Comparison of ENCODE assay signal across 23 mouse cellular contexts in genomic region chr19:47029796-47030195, GRCm38 (mm10). TPM values are rescaled to one million over a fixed set of nuclear protein-coding genes. Genes with fewer than 3 reads are reported as not detected.
A peak's percentile ranks its signal among the peaks of the same experiment; 100 is the strongest.
DNase-seq lines count a peak whose midpoint lies in the region; ATAC-seq and TF ChIP-seq lines count a peak whose summit lies in the region.
"Had no signal": no experiment of that assay in that cellular context is flagged by ENCODE, and none has a peak within 500 bp of the region (broad histone marks: within the 10 kb centered on the region; RNA-seq: fewer than 3 reads in every experiment).

No protein-coding gene starts in this region.

- no peak for TF ChIP-seq CTCF in intestine, postnatal 0 days (IDR thresholded peaks at IDR 0.05; ENCODE audit: low read depth)

- no peak for DNase-seq in forebrain, embryonic 11.5 days (ENCODE audit: low spot score)
- DNase-seq in midbrain, embryonic 14.5 days: peak; percentile 57
- peak; percentile 52 for DNase-seq in retina, embryonic 14.5 days (ENCODE audit: low spot score)
- DNase-seq in ovary, postnatal 14 days (ENCODE audit: low spot score): no peak
- DNase-seq in lung, postnatal 14 days: no peak
- DNase-seq: adrenal gland, postnatal 10 days; cerebellum, adult 11 months; cerebellum, postnatal 14 days; embryo, embryonic 11 days; gastrocnemius, postnatal 36 days; heart, postnatal 4 days; lung, postnatal 10 days; right cerebral cortex, postnatal 14 days; thymus, adult 2 months had no signal

- H3K9me3 ChIP-seq in forebrain, embryonic 12.5 days: no peaks in the 10 kb centered on the region
- H3K9me3 ChIP-seq in forebrain, embryonic 11.5 days (ENCODE audit: control insufficient read depth, low read length): no peaks in the 10 kb centered on the region
- H3K9me3 ChIP-seq in hindbrain, embryonic 15.5 days: no peaks in the 10 kb centered on the region
- no peaks in the 10 kb centered on the region for H3K9me3 ChIP-seq in midbrain, embryonic 14.5 days (ENCODE audit: control insufficient read depth, low read length)
- no peaks in the 10 kb centered on the region for H3K9me3 ChIP-seq in intestine, postnatal 0 days (ENCODE audit: control insufficient read depth)
- H3K9me3 ChIP-seq: heart, embryonic 15.5 days had no signal

- no peaks in the 10 kb centered on the region for H3K27me3 ChIP-seq in forebrain, embryonic 12.5 days
- H3K27me3 ChIP-seq in forebrain, embryonic 11.5 days (ENCODE audit: control insufficient read depth, insufficient read depth, low read length): no peaks in the 10 kb centered on the region
- no peaks in the 10 kb centered on the region for H3K27me3 ChIP-seq in hindbrain, embryonic 15.5 days
- H3K27me3 ChIP-seq in midbrain, embryonic 14.5 days (ENCODE audit: control insufficient read depth, insufficient read depth, low read length): no peaks in the 10 kb centered on the region
- H3K27me3 ChIP-seq in intestine, postnatal 0 days (replicated peaks; ENCODE audit: control insufficient read depth, insufficient read depth, low read length): no peaks in the 10 kb centered on the region
- H3K27me3 ChIP-seq: heart, embryonic 15.5 days had no signal

- 73% methylated on average over 9 of the region's 9 CpGs for WGBS in forebrain, embryonic 12.5 days
- 81% methylated on average over 9 of the region's 9 CpGs for WGBS in forebrain, embryonic 11.5 days
- 46% methylated on average over 9 of the region's 9 CpGs for WGBS in hindbrain, embryonic 15.5 days
- WGBS in midbrain, embryonic 14.5 days: 44% methylated on average over 9 of the region's 9 CpGs
- 75% methylated on average over 9 of the region's 9 CpGs for WGBS in intestine, postnatal 0 days

- H3K4me3 ChIP-seq in forebrain, embryonic 12.5 days (replicated peaks): no peak overlapping the region
- H3K4me3 ChIP-seq in forebrain, embryonic 11.5 days (ENCODE audit: low read depth, low read length): no peak overlapping the region
- H3K4me3 ChIP-seq in hindbrain, embryonic 15.5 days: no peak overlapping the region
- no peak overlapping the region for H3K4me3 ChIP-seq in midbrain, embryonic 14.5 days (replicated peaks; ENCODE audit: low read depth, low read length)
- H3K4me3 ChIP-seq in intestine, postnatal 0 days (ENCODE audit: low read depth, low read length): no peak overlapping the region
- H3K4me3 ChIP-seq: heart, embryonic 15.5 days; megakaryocyte, embryonic 14.5 days; myocyte had no signal

- H3K9ac ChIP-seq in forebrain, embryonic 12.5 days: no peak overlapping the region
- no peak overlapping the region for H3K9ac ChIP-seq in forebrain, embryonic 11.5 days (ENCODE audit: low read length)
- no peak overlapping the region for H3K9ac ChIP-seq in hindbrain, embryonic 15.5 days
- H3K9ac ChIP-seq in midbrain, embryonic 14.5 days (replicated peaks; ENCODE audit: low read length): no peak overlapping the region; the same call in 1 of the 2 replicates
- no peak overlapping the region for H3K9ac ChIP-seq in intestine, postnatal 0 days (ENCODE audit: low read depth, low read length)
- H3K9ac ChIP-seq: heart, embryonic 15.5 days had no signal

- H3K4me2 ChIP-seq in forebrain, embryonic 12.5 days: no peak overlapping the region
- H3K4me2 ChIP-seq in forebrain, embryonic 11.5 days (ENCODE audit: low read depth, low read length, severe bottlenecking): no peak overlapping the region
- H3K4me2 ChIP-seq in hindbrain, embryonic 15.5 days: no peak overlapping the region
- no peak overlapping the region for H3K4me2 ChIP-seq in midbrain, embryonic 14.5 days (ENCODE audit: low read length)
- no peak overlapping the region for H3K4me2 ChIP-seq in intestine, postnatal 0 days (replicated peaks; ENCODE audit: low read depth)
- H3K4me2 ChIP-seq: heart, embryonic 15.5 days had no signal

- no peaks in the 10 kb centered on the region; the same call in 1 of the 2 replicates for H3K4me1 ChIP-seq in forebrain, embryonic 12.5 days
- H3K4me1 ChIP-seq in forebrain, embryonic 11.5 days (replicated peaks; ENCODE audit: control insufficient read depth, insufficient read depth, low read length): no peaks in the 10 kb centered on the region
- H3K4me1 ChIP-seq in hindbrain, embryonic 15.5 days (replicated peaks): no peaks in the 10 kb centered on the region
- H3K4me1 ChIP-seq in midbrain, embryonic 14.5 days (ENCODE audit: control insufficient read depth, insufficient read depth, low read length): no peaks in the 10 kb centered on the region
- H3K4me1 ChIP-seq in intestine, postnatal 0 days (replicated peaks; ENCODE audit: control insufficient read depth, insufficient read depth, low read length): no peaks in the 10 kb centered on the region

- H3K36me3 ChIP-seq in forebrain, embryonic 12.5 days (replicated peaks): peaks cover 24% of the 10 kb centered on the region
- H3K36me3 ChIP-seq in forebrain, embryonic 11.5 days (ENCODE audit: control insufficient read depth, insufficient read depth, low read length): peaks cover 3% of the 10 kb centered on the region; the same call in 1 of the 2 replicates
- H3K36me3 ChIP-seq in hindbrain, embryonic 15.5 days: peaks cover 39% of the 10 kb centered on the region
- peaks cover 37% of the 10 kb centered on the region for H3K36me3 ChIP-seq in midbrain, embryonic 14.5 days (ENCODE audit: control insufficient read depth, insufficient read depth, low read length)
- peaks cover 15% of the 10 kb centered on the region for H3K36me3 ChIP-seq in intestine, postnatal 0 days (ENCODE audit: control insufficient read depth, insufficient read depth)

- ATAC-seq in forebrain, embryonic 12.5 days (ENCODE audit: low FRiP score): no peak
- no peak for ATAC-seq in forebrain, embryonic 11.5 days (replicated peaks; ENCODE audit: low FRiP score)
- ATAC-seq in hindbrain, embryonic 15.5 days (ENCODE audit: low FRiP score, low read depth): no peak
- no peak for ATAC-seq in midbrain, embryonic 14.5 days (ENCODE audit: low FRiP score, low TSS enrichment)
- ATAC-seq in intestine, postnatal 0 days: no peak
- ATAC-seq: activated CD4-positive, CD25-positive, alpha-beta regulatory T cell, adult 4 months; CD4-positive, CD25-positive, alpha-beta regulatory T cell, adult 4 months; intestine, embryonic 16.5 days had no signal

- H3K27ac ChIP-seq in forebrain, embryonic 12.5 days: 0 out of 2 replicates have a peak overlapping the region, but pooled peaks have one; percentile 0
- H3K27ac ChIP-seq in forebrain, embryonic 11.5 days (ENCODE audit: low read depth, low read length): no peak overlapping the region
- H3K27ac ChIP-seq in hindbrain, embryonic 15.5 days (replicated peaks): peak overlapping the region; percentile 71
- H3K27ac ChIP-seq in midbrain, embryonic 14.5 days (replicated peaks; ENCODE audit: low read depth, low read length): peak overlapping the region; percentile 75
- H3K27ac ChIP-seq in intestine, postnatal 0 days (ENCODE audit: low read depth, low read length): no peak overlapping the region
- H3K27ac ChIP-seq: heart, embryonic 15.5 days had no signal

RNA-seq across cellular contexts. Expression of gene Nt5c2, which starts 14.8 kb away (rescaled TPM):
- polyA plus RNA-seq in forebrain, embryonic 12.5 days (2016; fragmentation: Nextera tagmentation; extraction: Ambion mirVana): 74.0 and 76.0 TPM in 2 replicates
- 71.8 and 77.9 TPM in 2 replicates for polyA plus RNA-seq in forebrain, embryonic 11.5 days (2014; fragmentation: Nextera tagmentation; extraction: Ambion mirVana)
- 74.1 and 81.2 TPM in 2 replicates for polyA plus RNA-seq in hindbrain, embryonic 15.5 days (2015; fragmentation: Nextera tagmentation; extraction: Ambion mirVana)
- 89.9 and 91.1 TPM in 2 replicates for polyA plus RNA-seq in midbrain, embryonic 14.5 days (2014; fragmentation: Nextera tagmentation; extraction: Ambion mirVana)
- polyA plus RNA-seq in intestine, postnatal 0 days (2015; fragmentation: Nextera tagmentation; extraction: Ambion mirVana): 22.0 and 23.0 TPM in 2 replicates

RNA-seq across cellular contexts. Expression of gene Ina, which starts 15.3 kb away (rescaled TPM):
- polyA plus RNA-seq in forebrain, embryonic 12.5 days (2016; fragmentation: Nextera tagmentation; extraction: Ambion mirVana): 204 and 215 TPM in 2 replicates
- polyA plus RNA-seq in forebrain, embryonic 11.5 days (2014; fragmentation: Nextera tagmentation; extraction: Ambion mirVana): 102 and 110 TPM in 2 replicates
- 526 and 612 TPM in 2 replicates for polyA plus RNA-seq in hindbrain, embryonic 15.5 days (2015; fragmentation: Nextera tagmentation; extraction: Ambion mirVana)
- 605 and 611 TPM in 2 replicates for polyA plus RNA-seq in midbrain, embryonic 14.5 days (2014; fragmentation: Nextera tagmentation; extraction: Ambion mirVana)
- 4.1 and 4.7 TPM in 2 replicates for polyA plus RNA-seq in intestine, postnatal 0 days (2015; fragmentation: Nextera tagmentation; extraction: Ambion mirVana)
- polyA plus RNA-seq: activated CD4-positive, CD25-positive, alpha-beta regulatory T cell, adult 4 months; CD4-positive, CD25-positive, alpha-beta regulatory T cell, adult 4 months; myocyte had no signal

RNA-seq across cellular contexts. Expression of gene Pcgf6, which starts 20.9 kb away (rescaled TPM):
- polyA plus RNA-seq in forebrain, embryonic 12.5 days (2016; fragmentation: Nextera tagmentation; extraction: Ambion mirVana): 32.6 and 33.4 TPM in 2 replicates
- 35.1 and 37.3 TPM in 2 replicates for polyA plus RNA-seq in forebrain, embryonic 11.5 days (2014; fragmentation: Nextera tagmentation; extraction: Ambion mirVana)
- polyA plus RNA-seq in hindbrain, embryonic 15.5 days (2015; fragmentation: Nextera tagmentation; extraction: Ambion mirVana): 29.3 and 33.4 TPM in 2 replicates
- polyA plus RNA-seq in midbrain, embryonic 14.5 days (2014; fragmentation: Nextera tagmentation; extraction: Ambion mirVana): 32.2 and 33.6 TPM in 2 replicates
- 9.4 and 14.4 TPM in 2 replicates for polyA plus RNA-seq in intestine, postnatal 0 days (2015; fragmentation: Nextera tagmentation; extraction: Ambion mirVana)

RNA-seq across cellular contexts. Expression of gene Taf5, which starts 37.8 kb away (rescaled TPM):
- polyA plus RNA-seq in forebrain, embryonic 12.5 days (2016; fragmentation: Nextera tagmentation; extraction: Ambion mirVana): 10.7 and 11.4 TPM in 2 replicates
- 10.6 and 11.8 TPM in 2 replicates for polyA plus RNA-seq in forebrain, embryonic 11.5 days (2014; fragmentation: Nextera tagmentation; extraction: Ambion mirVana)
- 5.8 and 5.9 TPM in 2 replicates for polyA plus RNA-seq in hindbrain, embryonic 15.5 days (2015; fragmentation: Nextera tagmentation; extraction: Ambion mirVana)
- polyA plus RNA-seq in midbrain, embryonic 14.5 days (2014; fragmentation: Nextera tagmentation; extraction: Ambion mirVana): 8.8 and 10.5 TPM in 2 replicates
- 3.9 TPM in 2 replicates for polyA plus RNA-seq in intestine, postnatal 0 days (2015; fragmentation: Nextera tagmentation; extraction: Ambion mirVana)

Comparison
In these comparisons a context has a peak if more than half of its experiments do, and no peak if none do; other contexts are left out.
1. H3K27ac ChIP-seq: peak in forebrain, embryonic 12.5 days (single experiment), hindbrain, embryonic 15.5 days (single experiment) and midbrain, embryonic 14.5 days (single experiment); none in forebrain, embryonic 11.5 days (single experiment) and intestine, postnatal 0 days (single experiment).
2. DNase-seq: peak in midbrain, embryonic 14.5 days (single experiment) and retina, embryonic 14.5 days (single experiment); none in forebrain, embryonic 11.5 days (single experiment), ovary, postnatal 14 days (single experiment) and lung, postnatal 14 days (single experiment).
3. RNA of gene Ina, which starts 15.3 kb away (polyA plus RNA-seq): 526 to 612 TPM in hindbrain, embryonic 15.5 days, 605 to 611 TPM in midbrain, embryonic 14.5 days, 204 to 215 TPM in forebrain, embryonic 12.5 days and 102 to 110 TPM in forebrain, embryonic 11.5 days; 4.1 to 4.7 TPM in intestine, postnatal 0 days; every median in the first group is over 10 times any median in the second.